Mouse (Mus musculus) stomach, embryonic 14.5 days (tissue): ENCODE data around the gene Prpf8. TPM values are rescaled to one million over a fixed set of nuclear protein-coding genes. Genes with fewer than 3 reads are reported as not detected.

ENCODE experiments used
- ATAC-seq: fragments of 200-750 bp; cut with Nextera tagmentation; 2 replicates; pipeline ENCODE4 v1.8.0; 2017; ENCODE audit warnings: low read depth, moderate TSS enrichment; ENCODE audit not compliant: insufficient number of reproducible peaks, insufficient read depth, low FRiP score
- H3K27ac ChIP-seq: fragments of 300-500 bp; sonication (generic); 2 replicates; pipeline ENCODE4 v1.5.1; 2014; ENCODE audit warnings: mild to moderate bottlenecking, low read length, moderate library complexity, mixed read lengths
- H3K27me3 ChIP-seq: fragments of 300-500 bp; sonication (generic); 2 replicates; pipeline ENCODE4 v1.6.1; 2014; ENCODE audit warnings: low read length, control low read depth, mixed read lengths; ENCODE audit not compliant: control insufficient read depth, insufficient read depth
- H3K36me3 ChIP-seq: fragments of 300-500 bp; sonication (generic); 2 replicates; pipeline ENCODE4 v1.6.1; 2014; ENCODE audit warnings: mild to moderate bottlenecking, control low read depth, low read length, moderate library complexity, mixed read lengths; ENCODE audit not compliant: control insufficient read depth, insufficient read depth
- H3K4me1 ChIP-seq: fragments of 300-500 bp; sonication (generic); 2 replicates; pipeline ENCODE4 v1.6.1; 2014; ENCODE audit warnings: low read length, control low read depth, mixed read lengths; ENCODE audit not compliant: control insufficient read depth, insufficient read depth
- H3K4me2 ChIP-seq: fragments of 300-500 bp; sonication (generic); replicated peaks from 2 replicates; pipeline ENCODE4 v1.6.1; 2014; ENCODE audit warnings: low read depth, low read length, control low read depth
- H3K4me3 ChIP-seq: fragments of 300-500 bp; sonication (generic); 2 replicates; pipeline ENCODE4 v1.5.1; 2014; ENCODE audit warnings: low read depth, low read length, control low read depth
- H3K9ac ChIP-seq: fragments of 300-500 bp; sonication (generic); replicated peaks from 2 replicates; pipeline ENCODE4 v1.6.1; 2014; ENCODE audit warnings: low read depth, mild to moderate bottlenecking, control low read depth, low read length, moderate library complexity, mixed read lengths
- H3K9me3 ChIP-seq: fragments of 300-500 bp; sonication (generic); 2 replicates; pipeline ENCODE4 v1.6.1; 2016; ENCODE audit warnings: low read depth, low read length, control low read depth; ENCODE audit not compliant: control insufficient read depth
- WGBS: fragments of 180-500 bp; shearing (Covaris S2); extraction: QIAGEN DNeasy Blood & Tissue Kit; methylation state at CpG from one replicate; pipeline ENCODE4 v1.1.7; 2014; 5-methylcytosine and 5-hydroxymethylcytosine counted together
- polyA plus RNA-seq: library from polyadenylated mRNA; unstranded; fragments of >200 nt; fragmentation: Nextera tagmentation; extraction: Ambion mirVana; gene quantifications from 2 replicates; pipeline ENCODE4 v1.2.1, GENCODE M21; 2014

Prpf8 gene
- polyA plus RNA-seq, 1 experiment from 2014 or later, result 79.7 TPM

DNA sequence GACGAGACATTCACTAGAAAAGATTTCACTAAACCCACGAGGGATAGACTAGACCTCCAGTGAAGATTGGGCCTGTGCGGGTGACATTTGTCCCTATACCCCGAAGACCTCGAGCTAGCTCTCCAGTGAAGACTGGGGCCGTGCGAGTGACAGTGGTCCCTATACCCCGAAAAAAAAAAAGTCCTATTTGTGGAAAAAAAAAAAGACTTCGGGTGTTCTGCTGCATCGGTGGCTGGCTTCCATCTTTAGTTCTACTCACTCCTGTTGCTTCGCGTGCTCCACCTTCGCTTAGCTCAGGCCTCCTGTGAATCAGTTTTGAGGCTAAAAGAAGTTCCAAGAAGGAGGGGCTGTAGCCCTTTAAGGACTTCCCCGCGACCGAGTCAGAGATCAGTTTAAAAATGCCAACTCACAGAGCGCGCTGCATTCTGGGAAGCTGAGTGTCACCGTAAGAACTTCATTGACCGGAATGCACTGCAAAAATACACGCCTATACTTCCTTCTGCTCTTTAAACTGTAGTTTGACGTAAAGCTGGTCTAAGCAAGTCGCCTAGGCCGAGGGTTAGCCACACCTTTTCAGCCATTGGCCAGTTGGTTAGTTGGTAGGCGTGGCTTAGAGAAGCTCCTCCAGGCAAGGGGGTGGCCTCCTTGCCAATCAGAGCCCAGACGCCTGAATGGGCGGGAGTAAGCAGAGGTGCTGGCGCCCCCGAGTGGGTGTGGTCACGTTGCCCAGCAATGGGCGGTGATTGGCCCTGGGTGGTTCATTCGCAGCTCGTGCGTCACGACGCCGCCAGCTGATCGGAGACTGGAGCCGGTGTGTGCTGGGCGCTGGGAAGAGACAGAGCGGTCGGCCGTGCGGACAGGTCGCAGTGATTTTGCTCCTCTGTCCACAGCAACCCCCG lies 25.5 kb upstream of the Prpf8 start, which contains the start of gene Tlcd2:
Gene Tlcd2 (plus strand): TSS at position 872 of the 899 bp plus-strand sequence.
- Histone ChIP-seq H3K27me3 (no peaks in the 10 kb centered on the region), H3K9ac (peak within 1 kb of the TSS; percentile 49), H3K9me3 (no peaks in the 10 kb centered on the region), H3K4me3 (peak within 1 kb of the TSS; percentile 79), H3K27ac (peak within 1 kb of the TSS; percentile 97), H3K4me1 (peaks cover 27% of the 10 kb centered on the region), H3K36me3 (peaks cover 4% of the 10 kb centered on the region; the same call in 1 of the 2 replicates), H3K4me2 (peak within 1 kb of the TSS; percentile 99)
- under 1% methylated on average over 46 of the region's 46 CpGs for WGBS
- peak; percentile 93 for ATAC-seq

DNA sequence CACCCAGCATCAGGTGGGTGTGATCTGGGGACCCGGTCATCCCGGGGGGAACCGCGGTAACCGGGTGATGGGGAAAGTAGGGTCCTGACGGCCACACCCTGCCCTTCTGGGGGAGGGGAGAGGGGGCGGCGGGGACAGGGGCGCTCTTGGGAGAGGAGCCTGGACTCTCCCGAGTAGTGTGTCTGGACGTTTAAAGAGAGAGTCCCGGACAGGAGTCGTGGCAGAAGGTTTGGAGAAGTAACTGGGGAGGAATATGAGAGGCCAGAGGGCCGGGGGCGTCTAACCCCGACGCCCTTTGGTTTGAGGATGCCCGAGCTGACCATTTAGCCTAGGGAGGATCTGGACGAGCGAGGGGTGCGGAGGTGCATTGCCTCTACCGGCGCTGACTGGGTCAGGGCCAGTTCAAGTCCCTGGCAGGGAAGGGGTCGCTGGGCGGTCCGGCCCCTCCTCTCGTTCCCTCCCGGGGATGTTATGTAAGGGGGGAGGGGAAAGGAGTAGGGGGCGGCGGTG lies 24.8 kb upstream of the Prpf8 start:
- Histone ChIP-seq H3K4me3 (peak overlapping the region; percentile 79), H3K27ac (peak overlapping the region; percentile 86; the same call in 1 of the 2 replicates), H3K9me3 (no peaks in the 10 kb centered on the region), H3K9ac (peak overlapping the region; percentile 45; the same call in 1 of the 2 replicates), H3K4me1 (peaks cover 27% of the 10 kb centered on the region), H3K27me3 (no peaks in the 10 kb centered on the region), H3K36me3 (peaks cover 4% of the 10 kb centered on the region; the same call in 1 of the 2 replicates), H3K4me2 (peak overlapping the region; percentile 99)
- WGBS, result 1% methylated on average over 30 of the region's 30 CpGs
- ATAC-seq, result no peak

DNA sequence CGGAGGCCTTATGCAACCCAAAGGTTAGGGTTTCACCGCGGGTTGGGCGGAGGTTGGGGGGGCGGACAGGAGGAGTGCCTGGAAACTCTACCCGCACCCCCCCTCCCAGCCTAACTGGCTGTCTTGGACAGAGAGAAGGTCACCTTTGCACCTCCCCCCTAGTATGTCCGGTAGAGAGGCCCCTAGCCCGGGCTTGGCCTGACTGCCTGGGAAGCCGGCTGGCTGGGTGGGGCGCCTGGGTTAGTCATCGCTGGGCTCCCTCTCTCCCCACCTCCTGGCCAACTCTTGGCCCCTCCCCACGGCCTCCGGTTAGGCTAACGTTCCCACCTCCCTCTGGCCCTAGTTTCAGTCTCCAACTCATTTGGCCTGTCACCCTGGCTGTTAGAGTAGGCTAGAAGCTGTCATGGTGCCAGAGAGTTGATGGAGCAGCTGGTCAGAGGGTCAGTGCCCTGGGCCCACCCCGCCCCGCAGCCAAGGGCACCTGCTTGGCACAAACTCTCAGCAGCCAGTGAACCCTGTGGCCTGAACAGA lies 24.3 kb upstream of the Prpf8 start:
- peaks cover 27% of the 10 kb centered on the region for H3K4me1 ChIP-seq
- peak overlapping the region; percentile 86 for H3K27ac ChIP-seq
- H3K36me3 ChIP-seq, result peaks cover 4% of the 10 kb centered on the region; the same call in 1 of the 2 replicates
- 4% methylated on average over 16 of the region's 16 CpGs for WGBS
- H3K4me2 ChIP-seq, result peak overlapping the region; percentile 99
- H3K9me3 ChIP-seq, result no peaks in the 10 kb centered on the region
- H3K27me3 ChIP-seq, result no peaks in the 10 kb centered on the region
- 0 out of 2 replicates have a peak, but pooled peaks have one; percentile 5 for ATAC-seq
- H3K9ac ChIP-seq, result peak overlapping the region; percentile 45; the same call in 1 of the 2 replicates
- H3K4me3 ChIP-seq, result peak overlapping the region; percentile 79

DNA sequence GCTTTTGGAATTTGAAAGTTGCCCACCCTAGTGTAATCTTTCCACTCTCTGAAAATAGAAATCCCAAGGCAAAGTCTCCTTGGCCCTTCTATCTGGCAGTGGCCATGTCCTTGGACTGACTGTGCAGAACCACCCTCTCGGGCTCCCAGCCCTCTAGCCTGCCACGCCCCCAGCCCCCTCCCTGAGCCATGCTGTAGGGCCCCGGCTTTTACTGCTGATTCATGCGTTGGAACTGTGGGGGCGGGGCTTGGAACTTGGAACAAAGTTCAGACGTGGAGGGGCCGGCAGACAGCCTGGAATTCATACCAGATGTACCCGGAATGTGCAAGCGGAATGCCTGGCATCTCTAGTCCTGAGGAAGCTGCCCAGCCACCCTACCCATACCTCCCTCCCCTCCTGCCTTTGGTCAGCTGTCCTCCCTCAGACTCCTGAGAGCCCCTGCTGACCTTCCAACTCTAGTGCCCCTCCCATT lies 23.7 kb upstream of the Prpf8 start:
- H3K4me3 ChIP-seq, result peak overlapping the region; percentile 79
- peak; percentile 20 for ATAC-seq
- 3% methylated on average over 9 of the region's 9 CpGs for WGBS
- H3K4me2 ChIP-seq, result peak overlapping the region; percentile 99
- H3K9me3 ChIP-seq, result no peaks in the 10 kb centered on the region
- no peaks in the 10 kb centered on the region for H3K27me3 ChIP-seq
- H3K36me3 ChIP-seq, result peaks cover 4% of the 10 kb centered on the region; the same call in 1 of the 2 replicates
- peak overlapping the region; percentile 86; the same call in 1 of the 2 replicates for H3K27ac ChIP-seq
- peaks cover 32% of the 10 kb centered on the region for H3K4me1 ChIP-seq
- no peak overlapping the region for H3K9ac ChIP-seq

DNA sequence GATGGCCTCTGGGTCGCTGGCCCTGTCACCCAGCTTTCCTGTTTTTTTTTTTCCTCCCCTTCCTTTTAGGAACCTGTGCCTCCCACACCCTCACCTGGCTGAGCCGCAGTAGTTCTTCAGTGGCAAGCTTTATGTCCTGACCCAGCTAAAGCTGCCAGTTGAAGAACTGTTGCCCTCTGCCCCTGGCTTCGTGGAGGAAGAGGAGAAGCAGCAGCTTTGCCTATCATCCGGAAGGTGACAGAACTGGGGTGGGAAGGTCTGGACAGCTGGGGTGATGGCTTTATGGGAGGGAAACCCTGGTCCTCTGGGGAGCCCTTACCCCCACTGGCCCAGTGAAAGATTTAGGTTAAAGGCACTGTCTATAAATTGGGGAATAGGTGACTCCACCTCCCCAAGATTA lies 23.0 kb upstream of the Prpf8 start:
- no peaks in the 10 kb centered on the region for H3K27me3 ChIP-seq
- no peak for ATAC-seq
- peaks cover 4% of the 10 kb centered on the region; the same call in 1 of the 2 replicates for H3K36me3 ChIP-seq
- no peak overlapping the region for H3K4me3 ChIP-seq
- 61% methylated on average over 4 of the region's 4 CpGs for WGBS
- H3K9ac ChIP-seq, result no peak overlapping the region
- no peaks in the 10 kb centered on the region for H3K9me3 ChIP-seq
- peak overlapping the region; percentile 99; the same call in 1 of the 2 replicates for H3K4me2 ChIP-seq
- peak overlapping the region; percentile 17; the same call in 1 of the 2 replicates for H3K27ac ChIP-seq
- peaks cover 37% of the 10 kb centered on the region for H3K4me1 ChIP-seq

DNA sequence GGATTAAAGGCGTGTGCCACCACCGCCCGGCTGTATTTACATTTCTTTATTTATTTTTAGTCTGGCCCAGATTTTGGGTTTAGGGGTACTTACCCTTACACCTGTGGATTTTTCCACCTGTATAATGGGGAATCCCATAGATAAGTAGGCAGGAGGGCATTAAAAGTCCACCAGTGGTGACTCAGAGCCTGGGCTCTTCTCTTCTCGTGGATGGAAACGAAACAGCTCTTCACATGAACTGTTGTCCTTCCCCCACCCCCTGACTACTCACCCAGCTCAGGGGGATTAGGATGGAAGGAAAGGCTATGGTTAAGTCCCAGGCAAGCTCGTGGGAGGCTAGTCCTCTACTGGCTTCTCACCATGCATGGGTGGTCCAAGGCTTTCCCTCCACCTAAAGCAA lies 22.2 kb upstream of the Prpf8 start:
- Histone ChIP-seq H3K27ac (no peak overlapping the region), H3K4me2 (no peak overlapping the region), H3K4me1 (peaks cover 37% of the 10 kb centered on the region), H3K9ac (no peak overlapping the region), H3K9me3 (no peaks in the 10 kb centered on the region), H3K27me3 (no peaks in the 10 kb centered on the region), H3K36me3 (peaks cover 4% of the 10 kb centered on the region; the same call in 1 of the 2 replicates), H3K4me3 (no peak overlapping the region)
- WGBS, result 87% methylated on average over 6 of the region's 6 CpGs
- no peak for ATAC-seq

DNA sequence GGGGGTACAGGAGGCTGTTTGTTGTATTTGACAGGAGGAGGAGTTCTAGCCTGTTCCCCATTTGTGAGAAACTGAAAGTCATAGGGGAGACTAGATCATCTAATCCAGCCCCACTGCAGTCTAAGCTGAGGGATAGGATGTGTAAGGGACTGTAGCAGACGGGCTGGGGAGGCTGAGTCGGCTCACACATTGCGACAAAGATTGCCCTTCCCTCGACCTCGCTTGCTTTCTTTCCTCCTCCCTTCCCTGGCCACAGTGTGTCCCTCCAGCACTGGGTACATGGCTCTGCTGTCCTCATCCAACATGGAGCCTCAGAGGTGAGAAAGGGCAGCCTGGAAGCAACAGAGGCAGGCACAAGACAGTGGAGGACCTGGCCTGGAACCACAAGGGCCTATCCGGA lies 21.6 kb upstream of the Prpf8 start:
- Histone ChIP-seq H3K4me3 (no peak overlapping the region), H3K27ac (no peak overlapping the region), H3K9ac (no peak overlapping the region), H3K9me3 (no peaks in the 10 kb centered on the region), H3K27me3 (no peaks in the 10 kb centered on the region), H3K36me3 (peaks cover 4% of the 10 kb centered on the region; the same call in 1 of the 2 replicates), H3K4me2 (no peak overlapping the region), H3K4me1 (peaks cover 33% of the 10 kb centered on the region)
- 92% methylated on average over 6 of the region's 6 CpGs for WGBS
- ATAC-seq, result no peak
